Mouse (Mus musculus) heart, embryonic 11.5 days (tissue): Measurements from ENCODE around the gene Pknox2. TPM values are rescaled to one million over a fixed set of nuclear protein-coding genes. Genes with fewer than 3 reads are reported as not detected.

Experiments used
- ATAC-seq: fragments of 200-750 bp; cut with Nextera tagmentation; replicated peaks from 2 replicates; pipeline ENCODE4 v1.8.0; 2017; ENCODE audit warnings: moderate library complexity; ENCODE audit not compliant: insufficient number of reproducible peaks, low FRiP score, low TSS enrichment
- H3K27ac ChIP-seq: fragments of 300-500 bp; sonication (generic); 2 replicates; pipeline ENCODE4 v1.5.1; 2014; ENCODE audit warnings: mild to moderate bottlenecking, low read depth, low read length
- H3K27me3 ChIP-seq: fragments of 300-500 bp; sonication (generic); 2 replicates; pipeline ENCODE4 v1.6.1; 2014; ENCODE audit warnings: mild to moderate bottlenecking, low read length, mixed read lengths; ENCODE audit not compliant: control insufficient read depth, insufficient read depth
- H3K36me3 ChIP-seq: fragments of 300-500 bp; sonication (generic); 2 replicates; pipeline ENCODE4 v1.6.1; 2014; ENCODE audit warnings: mild to moderate bottlenecking, low read length, moderate library complexity, mixed read lengths; ENCODE audit not compliant: control insufficient read depth, insufficient read depth
- H3K4me1 ChIP-seq: fragments of 300-500 bp; sonication (generic); 2 replicates; pipeline ENCODE4 v1.6.1; 2014; ENCODE audit warnings: low read length; ENCODE audit not compliant: control insufficient read depth, insufficient read depth
- H3K4me2 ChIP-seq: fragments of 300-500 bp; sonication (generic); 2 replicates; pipeline ENCODE4 v1.6.1; 2014; ENCODE audit warnings: mild to moderate bottlenecking, moderate library complexity
- H3K4me3 ChIP-seq: fragments of 300-500 bp; sonication (generic); 2 replicates; pipeline ENCODE4 v1.5.1; 2014; ENCODE audit warnings: low read depth, low read length
- H3K9ac ChIP-seq: fragments of 300-500 bp; sonication (generic); 2 replicates; pipeline ENCODE4 v1.6.1; 2014; ENCODE audit warnings: mild to moderate bottlenecking, low read depth, low read length, moderate library complexity
- H3K9me3 ChIP-seq: fragments of 300-500 bp; sonication (generic); replicated peaks from 2 replicates; pipeline ENCODE4 v1.6.1; 2016; ENCODE audit warnings: low read length; ENCODE audit not compliant: control insufficient read depth
- WGBS: fragments of 180-500 bp; shearing (Covaris S2); extraction: QIAGEN DNeasy Blood & Tissue Kit; methylation state at CpG from one replicate; pipeline ENCODE4 v1.1.7; 2014; ENCODE audit not compliant: insufficient replicate concordance; 5-methylcytosine and 5-hydroxymethylcytosine counted together
- polyA plus RNA-seq: library from polyadenylated mRNA; unstranded; fragments of >200 nt; fragmentation: Nextera tagmentation; extraction: Ambion mirVana; gene quantifications from 2 replicates; pipeline ENCODE4 v1.2.1, GENCODE M21; 2014

Pknox2 gene
- polyA plus RNA-seq, 1 experiment from 2014 or later, result 5.2 TPM

DNA sequence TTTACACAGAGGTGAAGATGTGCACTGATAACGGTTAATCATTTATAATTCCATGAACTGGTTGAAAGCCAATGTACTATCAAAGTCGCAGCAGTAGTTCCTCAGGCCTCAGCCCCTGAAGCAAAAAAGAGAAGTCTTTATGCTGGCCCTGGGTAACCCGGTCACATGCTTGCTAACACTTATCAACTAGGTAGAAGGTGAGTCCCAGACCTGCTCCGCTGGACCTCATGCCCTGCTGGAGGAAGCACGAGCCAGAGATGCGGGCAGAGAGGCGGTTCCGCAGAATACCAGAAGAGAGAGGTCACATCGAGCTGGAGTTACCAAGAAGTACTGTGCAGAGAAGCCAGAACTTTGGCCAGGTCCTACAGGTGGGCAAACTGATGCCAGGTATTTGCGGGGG, 65.0 kb downstream of the Pknox2 start:
- Histone ChIP-seq H3K9ac (no peak overlapping the region), H3K9me3 (no peaks in the 10 kb centered on the region), H3K4me3 (no peak overlapping the region), H3K27me3 (no peaks in the 10 kb centered on the region), H3K4me2 (no peak overlapping the region), H3K4me1 (no peaks in the 10 kb centered on the region), H3K36me3 (no peaks in the 10 kb centered on the region), H3K27ac (no peak overlapping the region)
- WGBS, result 86% methylated on average over 10 of the region's 10 CpGs
- no peak; the same call in 1 of the 2 replicates for ATAC-seq

DNA sequence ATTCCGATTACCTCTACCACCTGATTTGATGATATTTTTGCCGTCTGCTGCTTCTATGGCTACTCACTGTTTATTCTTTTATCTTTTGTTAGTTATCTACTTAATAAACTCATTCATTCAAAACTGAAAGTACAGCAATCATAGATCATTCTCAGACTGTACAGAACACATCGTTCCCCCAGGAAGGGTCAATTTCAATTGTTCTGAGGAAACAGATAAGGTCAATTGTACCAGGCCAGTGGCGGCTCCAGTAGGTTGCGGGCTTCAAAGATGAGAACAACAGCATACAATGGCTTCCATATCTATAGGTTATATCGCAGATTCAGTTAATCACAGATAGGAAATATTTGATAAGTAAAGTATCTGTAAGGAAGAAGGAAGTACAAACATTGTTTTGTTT, 66.9 kb downstream of the Pknox2 start:
- no peak overlapping the region for H3K4me2 ChIP-seq
- no peaks in the 10 kb centered on the region for H3K27me3 ChIP-seq
- no peak for ATAC-seq
- 77% methylated on average over 6 of the region's 6 CpGs for WGBS
- no peaks in the 10 kb centered on the region for H3K36me3 ChIP-seq
- no peak overlapping the region for H3K9ac ChIP-seq
- 0 out of 2 replicates have a peak, but pooled peaks cover 2% of the 10 kb centered on the region for H3K4me1 ChIP-seq
- no peaks in the 10 kb centered on the region for H3K9me3 ChIP-seq
- H3K4me3 ChIP-seq, result no peak overlapping the region
- no peak overlapping the region for H3K27ac ChIP-seq

DNA sequence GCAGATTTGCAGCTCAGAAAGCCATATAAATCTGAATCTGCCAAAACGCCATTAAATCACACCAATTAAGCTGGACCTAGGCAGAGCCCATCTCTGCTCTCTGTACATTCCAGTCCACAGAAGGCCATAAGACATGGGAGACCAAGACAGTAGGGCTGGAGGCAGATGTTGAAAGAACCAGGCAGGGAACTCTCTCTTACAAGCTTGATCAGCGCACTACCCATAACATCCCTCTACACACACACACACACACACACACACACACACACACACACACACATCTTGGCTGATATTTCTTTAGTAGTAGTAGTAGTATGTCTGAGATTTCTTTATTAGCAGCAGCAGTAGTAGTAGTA, 70.2 kb downstream of the Pknox2 start:
- Histone ChIP-seq H3K36me3 (no peaks in the 10 kb centered on the region), H3K4me2 (peak overlapping the region; percentile 29; the same call in 1 of the 2 replicates), H3K4me3 (no peak overlapping the region), H3K27me3 (no peaks in the 10 kb centered on the region), H3K27ac (no peak overlapping the region), H3K9me3 (no peaks in the 10 kb centered on the region), H3K4me1 (0 out of 2 replicates have a peak, but pooled peaks cover 2% of the 10 kb centered on the region), H3K9ac (no peak overlapping the region)
- 58% methylated on average over 2 of the region's 2 CpGs for WGBS
- ATAC-seq, result no peak

DNA sequence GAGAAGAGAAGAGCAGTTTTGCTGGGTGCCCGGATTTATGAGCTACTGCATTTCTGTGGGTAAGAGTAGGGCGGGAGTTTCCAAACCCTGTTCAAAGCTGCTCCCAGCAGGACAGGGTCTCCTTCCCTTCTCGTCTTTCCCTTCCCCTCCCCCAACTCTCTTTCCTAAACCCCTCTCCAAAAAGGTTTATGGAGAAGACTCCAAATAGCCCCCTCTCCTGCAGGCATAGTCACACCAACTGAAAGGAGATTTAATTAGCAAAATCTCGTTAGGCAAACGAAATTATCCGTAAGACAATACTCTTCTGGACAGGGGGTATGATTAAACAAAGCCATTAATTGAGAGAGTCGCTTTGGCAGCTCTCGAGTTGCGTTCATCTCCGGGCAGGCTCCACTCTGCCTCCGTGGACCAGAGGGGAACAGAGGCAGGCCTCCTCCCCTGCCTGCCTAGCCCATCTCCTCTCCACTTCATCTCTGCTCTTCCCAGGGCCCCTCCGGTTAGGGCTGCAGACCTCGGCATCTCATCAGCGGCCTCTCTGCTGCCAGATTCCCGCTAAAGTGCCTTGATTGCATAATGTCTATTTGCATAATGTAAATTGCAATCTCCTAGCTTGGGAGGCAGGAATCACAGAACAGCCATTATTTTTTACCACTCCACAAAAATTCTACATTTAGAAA, 70.7 kb downstream of the Pknox2 start:
- H3K27ac ChIP-seq, result no peak overlapping the region
- H3K4me2 ChIP-seq, result peak overlapping the region; percentile 29; the same call in 1 of the 2 replicates
- H3K9ac ChIP-seq, result no peak overlapping the region
- no peak for ATAC-seq
- H3K36me3 ChIP-seq, result no peaks in the 10 kb centered on the region
- no peaks in the 10 kb centered on the region for H3K9me3 ChIP-seq
- 15% methylated on average over 15 of the region's 15 CpGs for WGBS
- 0 out of 2 replicates have a peak, but pooled peaks cover 2% of the 10 kb centered on the region for H3K4me1 ChIP-seq
- no peaks in the 10 kb centered on the region for H3K27me3 ChIP-seq
- H3K4me3 ChIP-seq, result no peak overlapping the region

DNA sequence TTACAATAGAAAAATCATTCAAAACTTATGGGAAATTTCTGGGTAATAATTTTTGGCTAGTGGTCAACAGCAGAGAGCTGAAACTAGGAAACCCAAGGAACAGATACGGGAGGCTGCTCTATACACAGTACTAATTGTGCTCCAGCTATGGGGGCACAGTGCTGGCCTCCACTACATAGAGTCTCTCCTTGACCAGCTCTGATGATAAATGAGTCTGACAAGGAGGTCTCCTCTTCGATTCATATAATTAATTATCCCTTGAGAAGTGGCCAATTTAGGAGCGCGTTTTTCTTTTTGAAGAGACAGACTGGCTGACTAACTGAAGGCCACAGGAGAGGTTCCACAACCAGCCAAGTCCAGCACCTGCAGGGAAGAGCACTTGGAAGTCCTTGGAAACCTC, 71.3 kb downstream of the Pknox2 start:
- H3K36me3 ChIP-seq, result no peaks in the 10 kb centered on the region
- 0 out of 2 replicates have a peak, but pooled peaks cover 2% of the 10 kb centered on the region for H3K4me1 ChIP-seq
- H3K9ac ChIP-seq, result no peak overlapping the region
- ATAC-seq, result no peak
- H3K27ac ChIP-seq, result no peak overlapping the region
- H3K4me2 ChIP-seq, result no peak overlapping the region
- H3K9me3 ChIP-seq, result no peaks in the 10 kb centered on the region
- no peak overlapping the region for H3K4me3 ChIP-seq
- WGBS, result 58% methylated on average over 4 of the region's 4 CpGs
- no peaks in the 10 kb centered on the region for H3K27me3 ChIP-seq

DNA sequence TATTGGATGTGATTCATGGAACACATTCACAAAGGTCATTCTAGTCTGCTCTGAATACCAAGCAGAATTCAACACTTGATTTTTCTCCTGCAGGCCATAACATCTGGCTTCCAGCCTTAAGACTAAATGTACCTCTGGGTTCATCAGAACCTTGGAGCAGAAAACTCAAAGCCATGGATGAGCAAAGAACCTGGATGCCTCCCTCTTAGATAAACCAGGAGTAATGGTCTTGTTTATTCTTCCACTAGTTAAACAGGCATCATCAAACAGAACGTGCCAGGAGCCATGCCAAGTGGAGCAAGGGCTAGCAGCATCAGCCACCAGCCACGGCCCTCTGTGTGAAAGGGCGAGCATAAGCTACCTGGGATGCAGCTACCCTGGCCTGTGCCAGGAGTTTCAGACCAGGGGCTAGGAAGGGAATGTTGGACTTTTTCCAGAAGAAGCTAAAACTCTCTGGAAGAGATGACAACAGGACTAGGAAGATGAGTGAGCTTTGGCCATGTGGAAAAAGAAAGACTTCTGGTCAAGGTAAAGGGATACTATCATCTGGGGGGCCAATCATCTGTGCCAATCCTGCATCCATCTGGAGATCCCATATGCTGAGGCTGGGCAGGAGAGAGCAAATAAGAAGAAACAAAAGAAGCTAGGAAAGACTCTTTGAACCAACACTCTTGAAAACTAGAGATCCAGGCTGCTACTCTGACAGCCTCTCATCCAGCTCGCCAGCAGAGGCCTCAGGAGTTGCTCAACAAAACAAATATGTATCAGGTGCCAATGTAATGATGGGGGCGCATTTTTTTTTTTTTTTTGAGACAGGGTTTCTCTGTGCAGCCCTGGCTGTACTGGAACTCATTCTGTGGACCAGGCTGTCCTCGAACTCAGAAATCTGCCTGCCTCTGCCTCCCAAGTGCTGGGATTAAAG, 77.6 kb downstream of the Pknox2 start:
- no peak overlapping the region for H3K9ac ChIP-seq
- no peak overlapping the region for H3K27ac ChIP-seq
- WGBS, result 80% methylated on average over 6 of the region's 6 CpGs
- no peaks in the 10 kb centered on the region for H3K36me3 ChIP-seq
- no peak for ATAC-seq
- H3K4me3 ChIP-seq, result no peak overlapping the region
- no peaks in the 10 kb centered on the region for H3K4me1 ChIP-seq
- no peaks in the 10 kb centered on the region for H3K27me3 ChIP-seq
- H3K4me2 ChIP-seq, result no peak overlapping the region
- no peaks in the 10 kb centered on the region for H3K9me3 ChIP-seq

DNA sequence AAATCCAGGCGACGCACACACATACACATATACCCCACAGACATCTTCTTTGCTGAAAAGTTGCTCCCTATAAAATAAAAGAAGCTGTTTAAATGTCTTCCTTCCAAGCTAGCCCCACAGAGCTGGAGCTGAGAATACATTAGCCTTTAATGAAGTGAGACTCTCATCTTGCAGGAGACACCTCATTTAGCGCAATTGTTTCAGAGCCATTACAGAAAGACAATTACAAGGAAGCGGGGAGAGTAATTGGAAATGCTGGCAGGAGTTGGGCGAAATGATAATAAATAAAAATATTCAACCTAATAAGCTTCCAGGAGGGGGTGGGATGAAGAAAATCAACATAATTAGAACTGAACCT, 79.8 kb downstream of the Pknox2 start:
- Histone ChIP-seq H3K9ac (no peak overlapping the region), H3K4me3 (no peak overlapping the region), H3K9me3 (no peaks in the 10 kb centered on the region), H3K4me2 (no peak overlapping the region), H3K27me3 (no peaks in the 10 kb centered on the region), H3K27ac (no peak overlapping the region), H3K4me1 (no peaks in the 10 kb centered on the region), H3K36me3 (no peaks in the 10 kb centered on the region)
- 80% methylated on average over 5 of the region's 5 CpGs for WGBS
- ATAC-seq, result no peak

DNA sequence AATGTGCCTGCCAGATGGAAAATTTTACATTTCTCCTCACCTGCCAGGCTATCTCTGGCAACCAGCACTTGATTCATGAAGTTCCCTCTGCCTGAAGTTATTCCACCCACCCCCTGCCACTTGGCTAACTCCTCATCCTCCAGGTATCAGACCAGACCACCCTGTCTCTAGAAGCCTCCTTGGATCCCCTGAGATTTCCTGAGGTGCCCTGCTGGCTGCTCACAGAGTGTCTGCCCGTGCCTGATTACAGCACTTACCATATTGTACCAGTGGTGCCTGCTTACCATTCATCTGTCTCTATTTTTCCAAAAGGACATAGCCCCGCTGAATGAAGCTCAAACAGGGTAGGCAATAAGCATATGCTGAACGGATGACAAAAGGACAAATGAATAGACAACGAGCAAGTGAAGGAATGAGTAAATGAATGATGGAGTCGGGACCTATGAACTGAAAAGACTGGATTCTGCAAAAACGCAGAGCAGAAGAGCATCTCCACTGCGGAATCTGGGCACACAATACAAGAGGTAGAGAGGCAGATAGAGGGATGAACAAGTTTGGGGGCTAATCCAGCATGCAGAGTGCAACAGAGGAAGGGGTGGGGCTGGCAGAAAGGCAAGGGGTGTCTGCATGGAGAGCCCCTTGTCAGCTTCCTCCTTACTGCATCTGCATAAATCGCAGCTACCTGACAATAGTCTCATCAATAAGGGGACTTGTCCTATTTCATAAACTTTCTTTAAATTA, 80.3 kb downstream of the Pknox2 start:
- Histone ChIP-seq H3K9me3 (no peaks in the 10 kb centered on the region), H3K4me3 (no peak overlapping the region), H3K27ac (no peak overlapping the region), H3K4me2 (no peak overlapping the region), H3K9ac (no peak overlapping the region), H3K27me3 (no peaks in the 10 kb centered on the region), H3K36me3 (no peaks in the 10 kb centered on the region), H3K4me1 (no peaks in the 10 kb centered on the region)
- no peak for ATAC-seq
- 79% methylated on average over 8 of the region's 8 CpGs for WGBS
